Mouse (Mus musculus) adrenal gland, adult (tissue): ENCODE data around the gene Gabrq.

Experiments used
- DNase-seq, 2 experiments: peaks; one replicate each; pipeline ENCODE4 v3.0.0; 2022 to 2023; ENCODE audit warnings: low spot score in 1 of 2; ENCODE audit not compliant: inconsistent age in 2 of 2

The Gabrq gene

DNA sequence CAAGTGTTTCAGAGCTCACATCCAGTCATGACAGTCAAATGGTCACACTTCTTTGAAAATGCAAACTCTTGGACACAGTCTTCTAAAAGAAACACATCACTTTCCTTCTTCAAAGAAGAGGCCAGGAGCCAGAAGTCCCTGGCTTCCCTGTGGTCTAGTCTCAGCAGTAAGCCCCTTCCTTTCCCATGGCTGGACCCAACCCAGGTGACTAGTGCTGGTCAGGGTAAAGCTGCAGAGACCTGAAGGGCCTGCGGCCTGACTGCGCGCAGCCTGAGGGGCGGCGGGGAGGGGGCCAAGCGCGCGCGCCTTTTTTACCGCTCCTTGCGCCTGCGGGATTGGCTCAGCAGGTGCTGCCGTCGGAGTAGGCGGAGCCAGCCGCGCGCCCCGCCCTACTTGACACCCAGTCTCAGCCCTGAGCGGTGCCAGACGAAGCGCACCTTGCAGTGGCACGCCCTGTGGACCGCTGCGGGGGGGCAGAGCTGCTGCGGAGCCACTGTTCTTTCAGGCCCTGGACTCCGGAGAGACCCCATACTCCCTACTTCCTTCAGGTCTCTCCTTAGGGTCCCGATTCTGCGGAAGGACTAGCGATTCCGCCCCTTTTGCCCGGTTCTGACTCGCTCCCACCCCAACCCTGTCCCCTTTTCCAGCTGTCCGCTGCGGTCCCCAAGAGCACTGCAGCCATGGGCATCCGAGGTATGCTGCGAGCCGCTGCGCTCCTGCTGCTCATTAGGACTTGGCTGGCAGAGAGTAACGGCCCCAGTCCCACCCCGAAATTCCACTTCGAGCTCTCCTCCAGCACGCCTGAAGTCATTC lies at the start of gene Gabrq:
TSS of gene Gabrq (plus strand) at position 403 of the 813 bp plus-strand sequence.
- peak in 1 of 2 experiments; percentile 6 for DNase-seq

DNA sequence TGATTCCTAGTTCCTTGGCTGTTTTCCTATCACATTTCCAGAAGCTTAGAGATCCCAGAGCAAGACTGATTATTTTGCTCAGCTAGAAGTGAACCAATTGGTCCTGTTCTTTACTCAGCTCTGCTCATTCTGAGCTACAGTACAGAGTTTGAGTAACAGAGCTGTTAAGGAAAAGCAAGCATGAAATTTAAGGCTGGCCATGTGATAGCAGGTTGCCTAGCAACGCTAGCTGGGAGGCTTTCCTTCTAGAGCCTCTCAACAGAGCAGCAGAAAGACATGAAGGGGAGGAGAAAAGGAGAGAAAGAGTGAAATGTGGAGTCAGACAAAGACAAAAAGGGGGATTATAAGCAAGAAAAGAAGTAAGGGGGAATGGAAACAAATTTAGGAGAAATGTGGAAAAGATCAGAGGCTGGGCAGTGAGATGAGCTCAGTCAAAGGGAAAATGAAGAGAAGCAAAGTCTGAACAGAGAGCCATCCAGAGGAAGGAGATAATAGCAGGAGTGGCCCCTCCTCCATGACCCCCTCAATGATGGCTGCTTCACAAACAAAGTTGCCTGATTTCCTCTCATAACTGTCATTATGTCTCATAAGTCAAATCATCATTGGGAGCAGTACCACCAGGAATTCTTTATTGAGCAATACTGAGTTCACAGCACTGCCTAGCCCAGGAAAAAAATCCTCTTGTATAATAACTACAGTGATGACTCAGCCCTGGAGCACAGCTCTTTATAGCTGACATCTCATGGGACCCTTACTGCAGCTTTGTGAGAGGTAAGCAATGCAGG lies 36.0 kb upstream of the Gabrq start:
- no peak for DNase-seq

DNA sequence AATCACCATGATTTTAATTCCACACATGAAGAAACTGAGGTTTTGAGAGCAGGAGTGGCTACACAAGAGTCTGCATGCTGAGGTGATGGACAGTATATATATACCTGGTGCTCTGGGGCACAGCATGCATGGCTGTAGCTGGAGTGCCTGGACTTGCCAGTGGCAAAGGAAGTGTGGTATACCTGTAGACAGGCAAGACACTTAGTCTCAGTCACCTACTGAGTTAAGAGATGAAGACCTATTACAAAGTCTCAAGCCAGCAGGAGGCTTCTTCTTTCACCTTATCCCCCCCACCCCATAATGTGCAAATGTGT lies 35.5 kb upstream of the Gabrq start:
- no peak for DNase-seq

DNA sequence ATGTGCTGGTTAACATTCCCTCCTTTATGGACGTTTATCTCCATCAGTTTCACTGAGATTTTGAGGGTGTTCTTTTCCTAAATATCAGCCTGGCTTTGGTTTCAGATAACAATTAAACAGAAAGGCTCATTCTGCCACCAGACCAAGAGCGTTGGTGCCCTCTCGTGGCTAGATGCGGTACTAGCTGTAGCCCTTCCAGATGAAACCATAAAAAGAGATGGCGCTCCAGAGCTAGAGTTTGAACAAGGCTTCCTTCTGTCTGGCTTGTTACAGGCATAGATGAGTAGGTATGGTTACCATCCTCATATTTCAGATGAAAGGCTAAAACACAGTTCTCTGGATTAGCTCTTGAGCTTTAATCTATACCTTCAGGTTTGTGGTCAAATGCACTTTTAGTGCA lies 5.4 kb upstream of the Gabrq start:
- peak; percentile 38 to 84 for DNase-seq

DNA sequence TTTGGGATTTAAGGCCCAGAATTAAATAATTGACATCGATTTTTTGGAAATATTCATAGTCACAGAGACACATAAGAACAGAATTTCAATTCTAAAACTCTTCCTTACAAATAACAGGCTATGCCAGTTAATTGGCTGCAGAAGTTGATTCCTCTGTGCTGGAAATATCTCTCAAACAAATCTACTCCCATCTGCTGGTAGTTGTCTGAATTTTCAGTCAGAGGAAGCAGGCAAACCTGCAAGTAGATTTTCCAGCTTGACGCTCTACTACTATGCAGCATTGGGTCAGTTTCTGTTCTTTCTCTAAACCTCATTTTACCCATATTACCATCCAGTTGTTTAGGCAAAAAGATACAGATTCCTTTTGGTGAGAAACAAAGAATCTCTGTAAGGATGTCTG lies 1.7 kb upstream of the Gabrq start:
- DNase-seq, result no peak

DNA sequence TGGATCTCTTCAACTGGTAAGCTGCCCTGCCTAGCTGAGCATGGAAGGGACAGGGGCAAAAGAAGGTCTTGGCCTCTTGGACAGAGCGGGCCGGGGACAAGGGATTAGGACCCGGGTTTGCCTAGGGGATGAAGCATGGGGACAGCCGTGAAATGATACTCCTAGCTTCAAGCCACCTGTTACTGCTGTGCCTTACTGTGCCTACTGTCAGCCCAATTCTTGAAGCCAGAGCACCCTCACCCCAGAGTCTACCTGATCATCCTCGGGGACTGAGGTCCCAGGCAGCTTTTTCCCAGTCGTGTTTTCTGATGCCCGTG lies 569 bp downstream of the Gabrq start:
- no peak for DNase-seq
